Mouse (Mus musculus) stomach, embryonic 16.5 days (tissue): ENCODE measurements around the gene Cym. TPM values are rescaled to one million over a fixed set of nuclear protein-coding genes. Genes with fewer than 3 reads are reported as not detected.

ENCODE experiments used
- ATAC-seq: fragments of 200-750 bp; cut with Nextera tagmentation; 2 replicates; pipeline ENCODE4 v1.8.0; 2017; ENCODE audit warnings: moderate number of reproducible peaks, moderate TSS enrichment; ENCODE audit not compliant: insufficient read depth, low FRiP score
- H3K27ac ChIP-seq: fragments of 300-500 bp; sonication (generic); 2 replicates; pipeline ENCODE4 v1.5.1; 2014; ENCODE audit warnings: low read length
- H3K27me3 ChIP-seq: fragments of 300-500 bp; sonication (generic); 2 replicates; pipeline ENCODE4 v1.6.1; 2014; ENCODE audit warnings: low read length, control low read depth, mixed read lengths; ENCODE audit not compliant: control insufficient read depth, insufficient read depth
- H3K36me3 ChIP-seq: fragments of 300-500 bp; sonication (generic); 2 replicates; pipeline ENCODE4 v1.6.1; 2014; ENCODE audit warnings: low read length; ENCODE audit not compliant: control insufficient read depth, insufficient read depth
- H3K4me1 ChIP-seq: fragments of 300-500 bp; sonication (generic); 2 replicates; pipeline ENCODE4 v1.6.1; 2014; ENCODE audit warnings: low read length, control low read depth, mixed read lengths; ENCODE audit not compliant: control insufficient read depth, insufficient read depth
- H3K4me2 ChIP-seq: fragments of 300-500 bp; sonication (generic); 2 replicates; pipeline ENCODE4 v1.6.1; 2014; ENCODE audit warnings: low read depth, low read length, mixed read lengths
- H3K4me3 ChIP-seq: fragments of 300-500 bp; sonication (generic); replicated peaks from 2 replicates; pipeline ENCODE4 v1.5.1; 2014; ENCODE audit warnings: mild to moderate bottlenecking, low read length
- H3K9ac ChIP-seq: fragments of 300-500 bp; sonication (generic); 2 replicates; pipeline ENCODE4 v1.6.1; 2014; ENCODE audit warnings: low read length
- H3K9me3 ChIP-seq: fragments of 300-500 bp; sonication (generic); replicated peaks from 2 replicates; pipeline ENCODE4 v1.6.1; 2016; ENCODE audit warnings: low read length, control low read depth; ENCODE audit not compliant: control insufficient read depth
- WGBS: fragments of 180-500 bp; shearing (Covaris S2); extraction: QIAGEN DNeasy Blood & Tissue Kit; methylation state at CpG from one replicate; pipeline ENCODE4 v1.1.7; 2014; 5-methylcytosine and 5-hydroxymethylcytosine counted together
- polyA plus RNA-seq: library from polyadenylated mRNA; unstranded; fragments of >200 nt; fragmentation: Nextera tagmentation; extraction: Ambion mirVana; gene quantifications from 2 replicates; pipeline ENCODE4 v1.2.1, GENCODE M21; 2015

The Cym gene
- polyA plus RNA-seq, 1 experiment from 2014 or later: 7,568 TPM

- H3K27ac ChIP-seq: no peak overlapping the region
- H3K9ac ChIP-seq: no peak overlapping the region
- no peaks in the 10 kb centered on the region for H3K9me3 ChIP-seq
- H3K36me3 ChIP-seq: no peaks in the 10 kb centered on the region
- WGBS: 79% methylated on average over 4 of the region's 4 CpGs
- no peaks in the 10 kb centered on the region for H3K4me1 ChIP-seq
- H3K4me2 ChIP-seq: no peak overlapping the region
- no peaks in the 10 kb centered on the region for H3K27me3 ChIP-seq
- ATAC-seq: no peak
- no peak overlapping the region for H3K4me3 ChIP-seq
Measured at GRCm38 (mm10) chr3:107187022-107187421, 34.5 kb downstream of the Cym start.

GRCm38 (mm10) chr3:107185597-107185996 lies 35.9 kb downstream of the Cym start:
- H3K9me3 ChIP-seq: no peaks in the 10 kb centered on the region
- WGBS: 70% methylated on average over 3 of the region's 3 CpGs
- H3K4me2 ChIP-seq: no peak overlapping the region
- no peaks in the 10 kb centered on the region for H3K27me3 ChIP-seq
- H3K4me1 ChIP-seq: no peaks in the 10 kb centered on the region
- no peak for ATAC-seq
- H3K4me3 ChIP-seq: no peak overlapping the region
- H3K9ac ChIP-seq: no peak overlapping the region
- H3K36me3 ChIP-seq: no peaks in the 10 kb centered on the region
- H3K27ac ChIP-seq: no peak overlapping the region

GRCm38 (mm10) chr3:107183178-107183577 lies 38.4 kb downstream of the Cym start:
- no peak for ATAC-seq
- H3K27me3 ChIP-seq: no peaks in the 10 kb centered on the region

GRCm38 (mm10) chr3:107182756-107183155 lies 38.8 kb downstream of the Cym start, which contains the start of gene Kcna10:
Gene Kcna10 (plus strand): TSS chr3:107183056.
- WGBS: 64% methylated on average over 1 of the region's 1 CpGs
- ATAC-seq: no peak
- H3K36me3 ChIP-seq: no peaks in the 10 kb centered on the region
- H3K4me3 ChIP-seq: no peak within 1 kb of the TSS
- no peaks in the 10 kb centered on the region for H3K4me1 ChIP-seq
- H3K4me2 ChIP-seq: no peak within 1 kb of the TSS
- no peak within 1 kb of the TSS for H3K27ac ChIP-seq
- H3K9ac ChIP-seq: no peak within 1 kb of the TSS
- no peaks in the 10 kb centered on the region for H3K27me3 ChIP-seq
- H3K9me3 ChIP-seq: no peaks in the 10 kb centered on the region

More at GRCm38 (mm10) chr3:107183178-107183577, 38.4 kb downstream of the Cym start:
- H3K9me3 ChIP-seq: no peaks in the 10 kb centered on the region
- WGBS: 69% methylated on average over 3 of the region's 3 CpGs
- no peak overlapping the region for H3K9ac ChIP-seq
- H3K4me2 ChIP-seq: no peak overlapping the region
- no peaks in the 10 kb centered on the region for H3K4me1 ChIP-seq
- H3K4me3 ChIP-seq: no peak overlapping the region
- H3K36me3 ChIP-seq: no peaks in the 10 kb centered on the region
- H3K27ac ChIP-seq: no peak overlapping the region

- no peaks in the 10 kb centered on the region for H3K27me3 ChIP-seq
- no peaks in the 10 kb centered on the region for H3K9me3 ChIP-seq
- ATAC-seq: peak; percentile 68; the same call in 1 of the 2 replicates
- H3K36me3 ChIP-seq: no peaks in the 10 kb centered on the region
- no peaks in the 10 kb centered on the region for H3K4me1 ChIP-seq
- H3K27ac ChIP-seq: no peak overlapping the region
- no peak overlapping the region for H3K4me3 ChIP-seq
- no peak overlapping the region for H3K4me2 ChIP-seq
- 60% methylated on average over 2 of the region's 2 CpGs for WGBS
- no peak overlapping the region for H3K9ac ChIP-seq
Measured at GRCm38 (mm10) chr3:107180860-107181259, 40.7 kb downstream of the Cym start.

- no peak overlapping the region for H3K4me2 ChIP-seq
- 53% methylated on average over 9 of the region's 9 CpGs for WGBS
- H3K4me1 ChIP-seq: no peaks in the 10 kb centered on the region
- H3K9me3 ChIP-seq: no peaks in the 10 kb centered on the region
- H3K36me3 ChIP-seq: no peaks in the 10 kb centered on the region
- H3K27me3 ChIP-seq: no peaks in the 10 kb centered on the region
- no peak overlapping the region for H3K9ac ChIP-seq
- H3K4me3 ChIP-seq: no peak overlapping the region
- no peak for ATAC-seq
- H3K27ac ChIP-seq: no peak overlapping the region
Measured at GRCm38 (mm10) chr3:107176501-107176900, 45.0 kb downstream of the Cym start.

- H3K27me3 ChIP-seq: no peaks in the 10 kb centered on the region
- H3K4me3 ChIP-seq: no peak overlapping the region
- 48% methylated on average over 4 of the region's 4 CpGs for WGBS
- no peak overlapping the region for H3K4me2 ChIP-seq
- no peak for ATAC-seq
- no peaks in the 10 kb centered on the region for H3K36me3 ChIP-seq
- H3K4me1 ChIP-seq: no peaks in the 10 kb centered on the region
- H3K9ac ChIP-seq: no peak overlapping the region
- no peak overlapping the region for H3K27ac ChIP-seq
- H3K9me3 ChIP-seq: no peaks in the 10 kb centered on the region
Measured at GRCm38 (mm10) chr3:107175486-107175885, 46.0 kb downstream of the Cym start.

- ATAC-seq: no peak
- 89% methylated on average over 1 of the region's 1 CpGs for WGBS
- no peak overlapping the region for H3K9ac ChIP-seq
- H3K4me2 ChIP-seq: no peak overlapping the region
- no peak overlapping the region for H3K4me3 ChIP-seq
- H3K36me3 ChIP-seq: no peaks in the 10 kb centered on the region
- H3K9me3 ChIP-seq: no peaks in the 10 kb centered on the region
- no peak overlapping the region for H3K27ac ChIP-seq
- no peaks in the 10 kb centered on the region for H3K4me1 ChIP-seq
- H3K27me3 ChIP-seq: no peaks in the 10 kb centered on the region
Measured at GRCm38 (mm10) chr3:107172556-107172955, 49.0 kb downstream of the Cym start.

GRCm38 (mm10) chr3:107171964-107172363 lies 49.6 kb downstream of the Cym start:
- no peaks in the 10 kb centered on the region for H3K9me3 ChIP-seq
- no peak overlapping the region for H3K27ac ChIP-seq
- 72% methylated on average over 3 of the region's 3 CpGs for WGBS
- no peak overlapping the region for H3K9ac ChIP-seq
- no peaks in the 10 kb centered on the region for H3K27me3 ChIP-seq
- no peak for ATAC-seq
- H3K36me3 ChIP-seq: no peaks in the 10 kb centered on the region
- no peaks in the 10 kb centered on the region for H3K4me1 ChIP-seq
- H3K4me3 ChIP-seq: no peak overlapping the region
- no peak overlapping the region for H3K4me2 ChIP-seq

- Histone ChIP-seq H3K4me2 (no peak overlapping the region), H3K27ac (no peak overlapping the region), H3K4me1 (no peaks in the 10 kb centered on the region), H3K4me3 (no peak overlapping the region), H3K9me3 (no peaks in the 10 kb centered on the region), H3K27me3 (no peaks in the 10 kb centered on the region), H3K36me3 (no peaks in the 10 kb centered on the region), H3K9ac (no peak overlapping the region)
- no peak for ATAC-seq
- 70% methylated on average over 2 of the region's 2 CpGs for WGBS
Measured at GRCm38 (mm10) chr3:107169552-107169951, 52.0 kb downstream of the Cym start.
